Mouse (Mus musculus) heart, adult 8-10 months (tissue): ENCODE results near the gene Pxylp1. TPM values are rescaled to one million over a fixed set of nuclear protein-coding genes. Genes with fewer than 3 reads are reported as not detected.

Source experiments
- DNase-seq: peaks from one replicate; pipeline ENCODE4 v3.0.0; 2022; ENCODE audit warnings: low spot score
- total RNA-seq, 4 experiments: library from RNA; stranded (reverse); gene quantifications; 2 replicates each; pipeline ENCODE4 v1.2.4; 2022

Gene Pxylp1
- total RNA-seq, 4 experiments from 2014 or later, result 12.3 to 22.6 (median 17.7) TPM

DNA sequence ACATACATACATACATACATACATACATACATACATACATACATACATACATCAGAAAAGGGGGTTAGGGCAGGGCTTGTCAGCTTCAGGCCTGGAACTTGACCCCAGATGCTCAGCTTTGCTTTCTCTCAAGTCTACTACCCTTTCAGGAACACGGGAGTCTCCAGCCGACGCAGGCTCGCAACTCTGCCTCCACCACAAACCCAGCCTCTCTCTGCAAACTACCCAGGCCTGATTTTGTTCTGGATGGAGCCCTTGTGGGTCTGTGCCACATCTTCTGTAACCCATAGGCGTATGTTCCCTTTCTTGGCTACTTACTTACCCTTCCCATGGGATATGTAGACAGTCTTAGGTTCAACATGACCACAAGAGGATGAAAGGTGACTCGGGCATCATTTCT, 1.7 kb downstream of the Pxylp1 start:
- DNase-seq, result no peak

DNA sequence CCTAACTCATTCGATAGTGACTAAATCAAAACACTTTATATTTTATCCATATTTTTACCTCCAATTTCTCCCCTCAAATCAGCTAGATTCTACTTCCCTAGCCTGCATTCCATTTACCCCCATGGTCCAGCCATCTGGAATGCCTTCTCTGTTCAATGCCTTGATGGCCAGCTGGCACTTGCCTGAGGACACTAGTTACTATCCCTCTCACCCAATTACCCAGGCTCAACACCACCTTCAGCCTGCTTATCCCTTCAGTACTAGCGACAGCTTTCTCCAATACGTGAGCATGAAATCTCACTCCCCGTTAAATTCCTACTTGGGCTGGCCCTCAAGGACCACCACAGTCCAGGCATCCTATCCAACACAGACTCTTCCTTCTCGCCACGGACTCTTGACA, 2.2 kb downstream of the Pxylp1 start:
- no peak for DNase-seq

DNA sequence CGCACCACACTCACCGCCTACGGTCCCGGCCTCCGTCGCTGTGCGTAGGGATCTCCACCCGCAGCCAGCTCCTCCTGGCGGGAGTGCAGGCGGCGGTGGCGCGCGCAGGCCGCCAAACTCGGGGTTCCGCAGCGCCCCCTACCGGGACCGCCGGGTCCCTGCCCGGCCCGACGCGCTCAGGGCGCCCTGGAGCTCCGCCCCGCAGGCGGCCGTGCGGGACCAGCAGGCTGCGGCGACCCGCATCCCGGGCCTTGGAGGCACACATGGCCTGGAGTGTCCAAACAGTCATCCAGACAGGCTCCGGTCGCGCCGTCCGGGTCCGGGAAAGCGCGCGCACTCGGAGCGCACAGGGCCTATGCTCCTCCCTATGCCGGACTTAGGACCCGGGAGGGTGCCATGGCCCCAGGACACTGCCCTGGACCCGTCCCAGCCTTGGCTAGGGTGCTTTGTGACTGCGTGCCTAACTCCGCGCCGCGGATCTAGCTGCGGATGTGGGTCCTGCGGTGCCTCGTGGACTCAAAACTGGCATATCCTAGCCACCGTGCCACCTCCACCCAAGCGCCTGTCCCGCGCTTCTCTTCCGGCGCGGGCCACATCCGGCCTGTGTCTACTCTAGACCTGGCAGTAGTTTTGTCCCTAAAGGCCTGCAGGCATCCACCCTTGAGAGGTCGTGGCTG, 3.0 kb downstream of the Pxylp1 start:
- peak; percentile 61 for DNase-seq

DNA sequence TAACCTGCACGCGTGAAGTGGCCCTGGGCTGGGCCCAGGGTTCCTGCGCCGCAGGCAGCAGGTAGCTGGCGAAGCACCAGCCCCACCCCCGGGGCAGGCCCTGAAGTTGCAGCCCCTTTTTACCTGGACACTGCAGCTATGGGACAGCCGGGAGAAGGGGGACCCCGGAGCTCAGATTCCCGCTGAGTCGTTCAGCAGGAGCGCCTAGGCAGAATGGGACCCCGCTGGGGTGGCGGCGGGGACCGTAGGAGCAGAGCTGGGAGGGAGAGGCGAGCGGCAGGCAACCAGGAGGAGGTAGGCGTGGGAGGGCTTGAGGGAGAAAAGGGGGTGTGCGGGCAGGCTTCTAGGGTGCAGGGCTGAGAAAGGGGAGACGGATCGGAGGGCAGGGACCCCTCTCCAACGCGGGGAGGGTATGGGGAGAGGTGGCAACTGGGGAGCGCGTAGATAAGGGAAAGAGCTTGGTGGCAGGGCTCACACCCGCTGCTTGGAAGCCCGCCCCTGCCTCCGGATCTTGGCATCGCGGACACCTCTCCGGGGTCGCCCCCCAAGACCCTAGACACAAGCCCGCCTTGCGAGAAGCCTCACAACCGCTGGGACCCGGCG, 3.6 kb downstream of the Pxylp1 start:
- DNase-seq, result no peak

DNA sequence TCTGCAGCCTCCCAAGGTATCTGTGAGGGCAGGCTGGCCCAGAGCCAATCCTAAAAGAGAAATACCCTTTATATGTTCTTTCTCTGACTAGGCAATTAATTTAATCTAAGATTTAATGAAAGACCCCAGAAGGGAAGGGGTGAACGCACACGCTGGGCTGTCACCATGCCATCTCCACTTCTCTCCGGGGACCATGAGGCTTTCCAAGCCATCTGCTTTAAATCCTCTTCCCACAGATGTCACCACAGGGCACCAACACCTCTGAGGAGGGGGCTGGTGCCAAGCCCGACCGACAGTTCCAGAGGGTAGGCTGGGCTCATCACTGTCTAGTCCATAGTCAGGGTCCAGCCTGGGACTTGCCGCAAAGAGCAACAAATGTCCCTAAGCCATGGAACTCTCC, 4.5 kb downstream of the Pxylp1 start:
- DNase-seq, result no peak

DNA sequence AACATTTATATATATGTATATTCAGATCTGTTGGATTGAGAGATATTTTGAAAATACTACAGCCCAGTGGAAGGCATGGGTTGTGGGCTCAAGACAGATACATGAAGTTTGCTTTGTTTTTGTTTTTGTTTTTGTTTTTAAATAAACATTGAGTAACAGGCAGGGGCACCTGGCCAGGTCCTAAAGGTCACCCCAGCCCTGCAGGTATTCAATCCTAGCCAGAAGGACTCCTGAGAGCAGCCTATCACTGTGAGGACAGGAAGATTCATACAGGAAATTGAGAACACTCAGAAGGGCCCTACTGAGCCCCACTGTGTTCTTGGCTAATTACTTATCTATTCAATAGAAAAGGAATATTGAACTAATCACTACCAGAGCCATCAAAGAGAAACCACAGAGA, 5.0 kb downstream of the Pxylp1 start:
- no peak for DNase-seq

DNA sequence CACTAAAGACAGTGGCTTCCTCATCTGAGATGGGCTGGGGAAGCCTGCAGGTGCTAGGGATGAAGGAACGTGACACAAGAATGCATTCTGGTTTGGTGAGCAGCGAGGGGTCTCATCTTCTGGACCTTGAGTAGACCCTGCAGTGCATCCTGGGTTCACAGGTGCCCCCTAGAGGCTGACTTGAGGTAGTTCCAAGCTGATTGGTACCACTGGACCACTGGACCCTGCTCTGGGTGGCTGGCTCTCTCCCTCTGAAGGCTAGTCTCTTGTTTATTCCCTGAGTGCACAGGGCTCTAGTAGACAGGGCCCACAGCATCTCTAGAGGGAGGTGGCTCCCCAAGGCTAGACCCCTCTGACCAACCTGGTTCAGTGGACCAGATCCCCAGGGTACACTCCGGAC, 6.7 kb downstream of the Pxylp1 start:
- DNase-seq, result no peak

DNA sequence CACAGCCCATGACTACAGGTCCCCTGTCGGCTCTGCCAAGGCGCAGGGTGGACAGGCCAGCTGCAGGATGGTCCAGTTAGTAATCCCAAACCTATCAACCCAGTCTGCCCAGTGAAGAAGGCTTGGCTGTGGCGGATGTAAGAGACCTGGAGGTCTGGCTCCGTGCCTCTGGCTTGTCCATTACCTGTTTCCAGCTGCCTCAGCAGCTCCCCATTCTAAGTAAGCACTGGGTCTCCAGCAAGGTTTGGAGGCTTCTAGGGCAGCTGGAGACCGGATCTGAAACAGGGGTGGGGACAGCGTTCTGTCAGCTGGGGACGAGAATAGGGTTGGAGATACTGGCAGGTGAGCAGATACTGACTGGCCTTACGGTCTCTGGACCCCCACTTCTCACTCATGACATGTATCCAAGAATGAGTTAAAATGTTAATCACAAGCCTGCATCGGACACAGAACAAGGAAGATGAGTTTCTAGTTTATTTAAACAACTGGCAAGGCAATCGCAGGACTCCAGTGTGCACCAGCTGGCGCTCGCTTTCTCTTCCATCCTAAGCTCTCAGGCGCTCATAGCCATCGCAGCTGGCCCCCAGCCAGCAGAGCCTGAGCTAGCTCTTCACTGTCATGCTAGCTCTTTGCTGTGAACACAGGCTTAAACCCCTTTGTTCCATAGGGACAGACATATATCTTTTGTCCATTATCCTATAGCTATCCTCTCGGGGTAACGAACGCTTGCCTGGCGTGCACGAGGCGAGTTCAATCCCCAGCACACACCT, 9.8 kb downstream of the Pxylp1 start:
- DNase-seq, result no peak

DNA sequence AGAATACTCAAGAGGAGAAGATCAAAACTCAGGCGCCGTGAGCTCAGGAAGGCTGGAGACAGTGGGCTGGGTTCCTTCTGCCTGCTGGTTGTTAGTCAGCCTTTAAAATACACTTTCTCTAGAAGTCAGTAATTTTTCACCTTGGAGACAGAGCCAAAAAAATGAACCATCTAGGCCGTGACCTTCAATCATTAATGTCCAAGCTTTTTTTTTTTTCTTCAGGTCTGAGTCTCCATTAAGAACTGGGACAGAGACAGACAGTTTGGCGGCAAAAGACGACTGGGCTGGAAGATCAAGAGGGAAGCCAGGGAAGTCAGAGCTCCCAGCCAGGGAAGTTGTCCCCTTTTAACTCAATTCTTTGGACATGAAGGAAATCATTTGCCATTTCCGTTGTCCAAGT, 10.6 kb downstream of the Pxylp1 start:
- no peak for DNase-seq

DNA sequence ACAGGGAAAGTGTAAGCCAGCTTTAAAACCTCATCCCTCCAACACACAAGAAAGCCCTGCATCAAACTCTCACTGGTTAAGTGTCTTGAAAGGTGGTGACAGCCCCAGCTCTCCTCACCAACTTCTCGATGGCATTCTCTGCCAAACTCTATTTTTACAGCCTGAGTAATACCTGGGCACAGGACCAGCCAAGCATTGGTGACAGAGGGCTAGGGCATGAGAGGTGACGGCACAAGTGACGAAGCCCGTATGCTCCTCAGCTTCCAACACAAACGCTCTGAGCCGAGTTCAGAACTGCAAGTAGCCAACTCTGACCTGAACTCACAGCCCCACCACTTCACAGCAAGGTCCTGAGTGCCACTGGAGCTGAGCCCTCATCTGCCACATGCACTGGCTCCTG, 13.4 kb downstream of the Pxylp1 start:
- peak; percentile 83 for DNase-seq

DNA sequence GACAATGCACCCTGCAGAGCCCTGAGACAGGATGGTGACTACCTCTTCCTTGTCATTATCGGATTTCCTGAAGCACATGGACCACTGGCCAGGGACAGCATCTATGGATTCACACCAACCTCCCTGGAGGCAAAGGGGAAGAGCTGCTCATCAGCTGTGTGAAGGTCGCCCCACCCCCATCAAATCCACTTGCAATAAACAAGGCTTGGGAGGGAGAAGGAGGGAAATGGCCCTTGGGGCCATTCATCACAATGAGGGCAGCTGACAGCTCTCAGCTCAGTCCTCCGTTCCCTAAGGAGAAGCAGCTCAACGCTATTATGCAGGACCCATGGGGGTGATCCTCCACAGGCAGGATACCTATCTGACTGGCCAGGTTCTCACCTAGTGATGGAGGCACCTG, 14.0 kb downstream of the Pxylp1 start:
- DNase-seq, result no peak

DNA sequence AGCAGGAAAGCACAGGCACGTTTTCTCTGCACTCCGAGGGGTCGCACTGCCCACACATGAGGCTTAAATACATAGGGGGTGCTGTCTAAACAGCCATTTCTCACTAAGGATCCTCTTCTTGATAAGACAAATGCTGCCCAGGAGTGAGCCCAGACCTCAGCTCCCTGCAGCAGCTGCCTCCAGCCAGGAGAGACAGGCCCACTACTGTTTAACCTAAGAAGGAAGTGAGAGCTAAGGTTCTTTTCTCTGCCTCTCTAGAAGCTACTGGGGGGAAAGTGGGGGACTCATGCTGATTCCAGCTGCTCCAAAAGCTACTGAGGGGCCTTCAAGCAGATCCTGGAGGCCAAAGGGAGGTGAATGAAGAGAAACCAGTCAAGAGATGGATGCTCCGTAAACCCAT, 16.8 kb downstream of the Pxylp1 start:
- no peak for DNase-seq

DNA sequence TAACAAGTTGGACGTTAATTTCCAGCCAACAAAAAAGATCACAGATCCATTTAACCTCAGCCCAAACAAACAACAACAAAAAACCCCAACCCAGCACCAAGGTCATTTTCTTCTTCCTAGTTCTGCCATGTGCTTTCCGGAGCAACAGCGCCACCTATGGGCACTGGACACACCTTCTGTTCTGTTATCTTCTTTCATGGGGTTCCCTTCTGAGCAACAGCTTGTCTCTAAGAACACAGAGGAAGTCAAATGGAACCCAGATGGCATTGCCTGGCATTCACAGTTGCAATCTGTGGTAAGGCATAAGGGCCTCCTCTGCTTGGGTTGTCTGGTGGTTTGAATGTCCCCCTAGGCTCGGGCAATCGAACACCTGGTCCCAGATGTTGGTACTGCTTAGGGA, 19.4 kb downstream of the Pxylp1 start:
- no peak for DNase-seq

DNA sequence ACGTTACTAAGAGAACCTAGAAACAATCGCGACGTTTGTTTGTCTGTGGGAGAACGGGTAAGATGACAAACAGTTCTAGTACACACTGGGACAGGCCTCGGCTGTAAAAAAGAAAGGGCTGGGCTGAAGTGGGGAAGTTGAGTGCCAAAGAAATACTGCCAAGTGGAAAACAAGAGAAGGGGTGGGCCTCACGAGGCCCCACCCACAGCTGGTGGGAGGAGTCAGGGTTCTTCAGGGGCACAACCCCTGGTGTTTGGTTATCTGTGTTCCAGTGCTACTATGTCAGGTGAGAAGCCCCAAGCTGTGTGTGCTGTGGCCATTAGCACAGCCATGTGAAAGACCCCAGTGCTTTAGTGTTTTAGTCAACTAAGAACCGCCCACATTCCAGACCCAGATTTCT, 22.4 kb downstream of the Pxylp1 start:
- no peak for DNase-seq

DNA sequence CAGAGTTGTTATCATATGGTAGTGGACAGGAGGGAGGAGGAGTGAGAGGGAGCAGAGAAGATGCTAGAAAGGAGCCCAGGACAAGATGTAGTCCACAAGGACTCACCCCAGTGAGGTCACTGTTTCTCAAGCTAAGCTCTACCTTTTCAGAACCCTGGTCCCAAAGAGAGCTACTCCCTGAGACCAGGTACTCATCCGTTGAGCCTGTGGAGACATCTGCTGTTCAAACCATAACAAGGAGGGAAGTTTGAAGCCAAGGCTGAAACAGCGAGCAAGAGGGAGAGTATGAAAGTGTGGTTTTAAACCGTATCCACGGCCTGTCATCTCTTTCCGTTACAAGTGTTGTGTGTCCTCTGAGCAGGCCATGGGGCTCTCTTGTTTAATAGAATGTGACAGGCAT, 22.9 kb downstream of the Pxylp1 start:
- no peak for DNase-seq

DNA sequence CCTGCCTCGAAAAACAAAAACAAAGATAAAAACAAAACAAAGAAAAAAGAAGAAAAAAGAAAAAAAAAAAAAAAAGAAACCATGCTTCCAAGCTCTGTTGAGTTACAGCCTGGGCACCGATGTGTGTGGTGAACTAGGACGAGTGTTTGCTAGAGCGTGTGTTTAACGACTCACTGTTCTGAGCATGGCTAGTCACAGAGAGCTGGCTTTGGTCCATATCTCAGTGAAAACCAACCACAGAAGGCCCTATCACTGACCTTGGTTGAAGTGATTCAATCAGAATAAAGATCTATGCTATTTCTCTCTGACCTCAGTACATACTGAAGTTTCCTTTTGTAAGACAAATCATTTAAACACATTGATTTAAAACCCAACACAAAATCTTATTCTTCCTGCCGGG, 23.9 kb downstream of the Pxylp1 start:
- no peak for DNase-seq

DNA sequence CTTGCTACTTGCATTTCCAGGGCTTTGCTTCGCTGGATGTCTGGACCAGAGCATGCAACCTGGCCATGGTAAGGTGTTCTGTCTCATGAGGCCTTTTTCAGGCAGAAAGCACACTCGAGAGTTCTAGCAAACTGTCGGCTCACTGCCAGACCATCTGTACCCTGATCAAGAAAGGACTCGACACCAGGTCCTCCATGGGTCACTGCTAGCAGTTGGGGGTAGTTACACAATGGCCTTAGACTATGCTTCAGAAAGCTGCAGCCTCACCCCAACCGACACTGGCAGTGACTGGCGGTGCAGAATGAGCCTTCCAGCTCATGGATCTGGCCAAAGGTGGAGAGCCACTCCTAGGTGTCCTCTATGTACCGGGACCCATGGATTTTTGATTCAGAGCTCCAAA, 25.3 kb downstream of the Pxylp1 start:
- DNase-seq, result no peak

DNA sequence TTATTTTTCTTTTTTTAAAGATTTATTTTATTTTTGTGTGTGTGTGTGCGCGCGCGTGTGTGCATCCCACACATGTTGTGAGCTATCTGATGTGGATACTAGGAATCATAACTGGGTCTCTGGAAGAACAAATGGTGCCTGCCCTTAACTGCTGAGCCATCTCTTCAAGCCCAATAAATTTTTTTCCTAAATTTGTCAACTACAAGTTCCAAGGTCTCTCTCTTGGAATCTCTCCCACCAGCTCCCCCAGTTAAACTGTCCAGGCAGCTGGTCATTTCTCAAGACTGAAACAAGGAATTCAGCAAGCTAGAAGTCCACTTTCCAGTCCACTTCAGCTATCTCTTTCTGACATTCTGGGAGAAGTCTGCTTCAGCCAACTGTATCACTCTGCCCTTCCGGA, 26.3 kb downstream of the Pxylp1 start:
- DNase-seq, result no peak

DNA sequence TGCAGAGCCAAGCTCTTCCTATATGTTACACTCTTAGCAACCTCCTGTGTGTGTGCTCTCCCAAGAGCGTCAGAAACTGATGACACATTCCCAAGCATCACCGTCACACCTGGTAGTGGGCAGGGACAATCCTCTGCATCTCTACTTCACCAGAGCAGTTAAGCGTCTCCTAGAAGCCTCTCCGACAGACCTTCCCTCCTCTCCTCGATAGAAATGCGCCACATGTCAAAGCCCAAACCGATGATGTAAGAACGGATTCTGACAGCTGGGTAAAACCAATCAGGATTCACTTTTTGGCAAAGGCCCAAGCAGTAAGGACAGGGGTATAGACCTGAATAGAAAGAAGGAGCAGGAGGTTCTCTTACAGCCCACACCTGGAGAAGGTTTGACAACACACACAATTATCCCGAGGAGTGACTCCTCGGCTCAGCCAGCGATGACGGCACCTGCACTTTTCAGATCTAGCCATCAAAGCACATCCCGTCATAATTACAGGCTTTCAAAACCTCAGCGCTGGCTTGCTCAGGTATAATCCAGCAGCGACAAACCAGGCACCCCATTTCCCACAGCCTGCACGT, 26.9 kb downstream of the Pxylp1 start:
- no peak for DNase-seq

DNA sequence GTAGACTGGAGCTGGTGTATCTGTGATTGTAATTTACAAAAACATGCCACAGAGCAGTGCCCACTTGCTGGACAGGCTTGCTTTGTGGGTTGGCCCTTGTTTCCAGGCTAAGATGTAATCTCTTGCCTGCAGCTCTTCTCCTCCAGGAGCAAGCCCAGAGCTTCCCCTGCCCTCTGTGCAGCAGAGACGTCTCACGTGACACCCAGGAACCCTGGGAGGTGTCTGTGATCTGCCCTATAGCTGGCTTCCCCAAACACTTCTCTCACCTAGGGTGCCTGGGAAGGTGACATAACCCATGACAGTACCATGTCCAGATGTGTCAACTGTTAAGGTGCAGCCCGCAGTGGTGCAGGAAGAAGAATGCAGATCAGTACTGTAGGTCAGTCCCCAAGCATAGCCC, 28.9 kb downstream of the Pxylp1 start:
- no peak for DNase-seq

DNA sequence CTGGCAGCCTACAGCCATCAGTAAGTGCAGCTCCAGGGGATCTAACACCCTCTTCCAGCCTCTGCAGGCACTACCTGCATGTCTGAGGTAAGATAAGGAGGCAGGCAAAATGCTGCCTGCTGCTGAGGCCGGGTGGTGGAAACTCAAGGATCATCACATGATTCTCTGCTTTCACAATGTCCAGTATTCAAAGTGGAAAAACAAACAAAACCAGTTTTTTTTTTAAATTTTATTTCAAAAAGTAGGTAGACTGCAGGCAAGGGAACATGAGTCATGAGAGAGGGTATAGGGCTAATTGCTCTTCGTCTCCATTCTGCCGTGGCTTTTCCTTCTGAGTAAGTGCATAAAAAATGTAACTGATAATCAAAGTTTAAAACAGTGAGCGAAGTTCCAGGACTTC, 29.6 kb downstream of the Pxylp1 start:
- DNase-seq, result no peak

DNA sequence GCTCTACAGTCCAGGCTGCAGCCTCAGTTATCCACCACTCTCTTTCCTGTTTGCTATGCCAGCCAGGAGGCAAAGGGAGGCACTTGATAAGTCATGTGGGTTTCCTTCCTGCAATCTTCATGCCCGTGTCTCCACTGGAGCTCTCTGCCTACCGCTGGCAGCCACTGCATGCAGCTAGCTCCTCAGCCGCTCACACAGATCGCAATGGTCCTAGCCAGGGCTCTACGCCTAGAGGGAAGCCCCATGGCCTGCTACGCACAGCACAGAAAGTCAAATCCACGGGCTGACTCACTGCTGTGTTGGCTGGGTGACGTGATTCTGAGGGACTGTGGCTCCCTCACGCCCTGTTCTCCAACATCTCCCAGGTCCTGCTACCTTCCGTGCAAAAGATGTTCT, 31.4 kb downstream of the Pxylp1 start:
- no peak for DNase-seq
